Mouse (Mus musculus) retina, postnatal 1 day (tissue): Measurements from ENCODE around the gene Pou2f1.

ENCODE experiments used
- DNase-seq: peaks from one replicate; pipeline ENCODE4 v3.0.0-alpha.2; 2012

Gene Pou2f1

GRCm38 (mm10) chr1:165842170-165842569 is 160.3 kb downstream of the Pou2f1 start:
- no peak for DNase-seq

DNA sequence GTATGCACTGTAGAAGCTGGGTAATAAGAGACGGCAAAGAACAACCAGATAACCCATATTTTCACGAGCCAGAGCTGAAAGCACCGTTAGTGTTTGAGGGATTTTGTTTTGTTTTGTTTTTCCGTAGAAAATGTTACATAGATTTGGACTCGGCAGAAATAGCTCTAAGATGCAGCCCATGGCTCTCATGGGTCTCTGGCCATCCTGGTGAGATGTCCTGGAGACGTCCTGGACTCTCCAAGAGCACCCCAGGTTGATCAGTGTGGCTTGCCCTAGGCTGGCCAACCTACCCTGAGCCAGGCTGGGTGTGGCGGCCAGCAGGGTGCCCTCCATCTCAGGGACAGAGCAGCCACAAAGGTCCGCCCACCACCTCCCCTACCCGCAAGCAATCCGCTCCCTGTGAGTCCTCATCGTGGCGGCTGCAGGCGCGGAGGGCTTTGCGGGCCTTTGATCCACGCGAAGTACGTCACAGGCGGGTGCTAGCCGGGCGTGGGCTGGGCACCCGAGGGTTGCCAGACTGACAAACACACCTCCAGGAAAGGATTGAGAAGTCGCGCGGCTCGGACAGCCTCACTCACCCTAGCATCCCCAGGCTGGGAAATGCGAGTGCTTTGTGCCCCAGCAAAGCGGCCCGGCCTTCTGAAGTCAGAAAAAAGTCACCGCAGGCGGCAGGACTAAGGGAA is 161.8 kb downstream of the Pou2f1 start:
- DNase-seq, result peak; percentile 64

GRCm38 (mm10) chr1:165839201-165839600 is 163.3 kb downstream of the Pou2f1 start:
- peak; percentile 71 for DNase-seq

GRCm38 (mm10) chr1:165837546-165837945 is 164.9 kb downstream of the Pou2f1 start:
- no peak for DNase-seq

- no peak for DNase-seq
Measured at GRCm38 (mm10) chr1:165836461-165836860, 166.0 kb downstream of the Pou2f1 start.

DNA sequence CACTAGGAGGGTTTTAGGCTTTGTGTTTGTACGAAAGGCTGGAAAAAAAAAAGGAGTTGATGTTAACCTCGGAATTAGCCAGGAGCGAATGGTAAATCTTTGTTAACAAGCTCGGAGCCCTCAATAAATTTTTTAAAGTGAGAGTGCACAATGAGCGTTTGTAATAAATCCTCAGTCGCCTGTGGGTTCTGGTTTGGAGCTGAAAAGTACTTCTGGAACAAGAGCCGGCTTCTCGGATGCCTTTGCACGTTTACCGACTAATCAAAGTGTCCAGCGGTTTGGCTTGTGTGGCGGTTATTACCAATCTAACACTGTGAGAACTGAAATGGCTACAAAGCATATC is 167.9 kb downstream of the Pou2f1 start:
- DNase-seq, result no peak

DNA sequence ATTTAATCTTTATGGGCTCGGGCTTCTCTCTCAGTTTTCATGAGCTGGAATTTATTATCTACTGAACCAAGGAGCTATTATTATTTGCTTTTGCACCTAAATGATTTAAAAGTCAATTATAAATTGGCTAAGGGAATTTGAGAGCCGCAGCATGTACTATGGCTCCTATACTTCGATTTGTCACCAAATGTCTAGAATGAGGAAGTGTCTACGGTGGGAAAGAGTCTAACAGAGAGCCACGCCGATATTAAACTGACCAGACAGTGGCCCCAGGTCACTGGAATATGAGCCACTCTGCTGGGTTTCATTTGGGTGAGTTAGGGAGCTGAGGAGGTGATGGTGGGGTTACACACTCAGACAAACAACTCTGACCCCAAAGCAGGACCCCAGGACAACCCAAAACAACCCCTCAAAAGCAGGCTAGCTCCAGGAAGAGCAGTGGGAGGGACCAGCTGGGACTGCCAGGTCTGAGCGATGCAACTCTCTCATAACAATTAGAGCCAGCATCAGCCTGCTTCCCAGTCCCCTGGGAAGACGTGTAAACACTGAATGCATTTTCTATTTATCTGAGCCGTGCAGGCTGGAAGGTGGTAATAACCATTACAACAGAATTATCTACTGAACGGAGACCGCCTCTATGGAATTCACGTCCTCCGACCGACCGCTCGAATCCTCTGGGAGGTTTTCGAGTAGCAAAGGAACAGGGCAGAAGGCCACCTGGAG is 168.4 kb downstream of the Pou2f1 start:
- no peak for DNase-seq

DNA sequence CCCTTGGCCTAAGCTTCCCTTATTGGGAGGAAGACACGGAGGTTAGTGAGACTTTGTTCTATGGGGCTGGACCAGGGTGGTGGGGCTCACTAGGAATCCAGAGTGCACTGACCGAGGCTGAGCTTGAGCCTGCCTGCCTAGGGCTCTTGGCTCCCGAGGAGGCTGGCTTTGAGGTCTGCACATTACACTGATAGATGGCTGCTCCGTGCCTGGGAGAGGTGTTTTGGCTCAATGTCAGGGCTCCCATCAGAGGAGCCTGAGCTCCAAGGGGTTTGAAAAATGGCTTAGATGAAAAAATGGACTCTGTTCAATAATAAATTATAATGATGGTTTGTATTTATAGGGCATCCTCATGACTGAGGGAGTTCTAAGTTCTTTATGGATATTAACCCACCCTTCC is 169.2 kb downstream of the Pou2f1 start:
- DNase-seq, result no peak

GRCm38 (mm10) chr1:165829890-165830289 is 172.6 kb downstream of the Pou2f1 start:
- no peak for DNase-seq

DNA sequence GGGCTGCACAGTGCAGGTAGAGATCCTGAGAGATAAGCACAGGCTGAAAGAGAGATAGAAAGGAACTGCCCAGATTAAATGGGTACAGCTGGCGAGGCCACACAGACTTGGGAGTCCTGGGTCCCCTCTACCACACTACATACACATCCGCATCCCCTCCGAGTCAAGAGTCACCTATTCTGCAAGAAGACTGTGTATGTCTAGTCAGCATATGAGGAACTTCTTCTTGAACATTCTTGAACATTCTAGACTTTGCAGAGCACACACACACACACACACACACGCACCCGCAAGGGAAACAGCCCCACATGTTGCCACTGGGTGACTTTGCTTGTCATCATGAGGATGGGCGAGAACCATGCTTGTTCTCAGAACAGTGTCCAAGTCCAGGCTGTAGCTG is 173.9 kb downstream of the Pou2f1 start:
- no peak for DNase-seq

GRCm38 (mm10) chr1:165828173-165828572 is 174.3 kb downstream of the Pou2f1 start:
- DNase-seq, result no peak

DNA sequence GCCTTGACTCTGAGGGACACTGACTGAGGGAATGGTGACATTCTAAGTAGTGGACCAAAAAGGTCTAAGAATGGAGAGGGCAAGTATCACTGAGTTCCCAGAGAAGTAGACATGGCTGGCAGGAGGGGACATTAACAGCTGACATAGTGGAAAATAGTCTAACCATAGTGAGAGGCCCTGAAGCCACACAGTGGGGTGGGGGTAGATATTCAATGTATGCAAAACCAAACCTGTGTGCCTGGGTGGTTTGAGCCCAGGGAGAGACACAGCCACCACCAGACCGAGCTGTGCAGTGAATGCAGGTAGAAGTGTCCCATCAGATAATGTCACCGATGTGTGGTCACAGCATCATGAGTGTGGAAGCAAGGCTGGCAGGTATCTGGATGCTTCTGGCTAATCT is 180.4 kb downstream of the Pou2f1 start:
- no peak for DNase-seq

GRCm38 (mm10) chr1:165819147-165819546 is 183.3 kb downstream of the Pou2f1 start:
- no peak for DNase-seq

GRCm38 (mm10) chr1:165818145-165818860 is 184.2 kb downstream of the Pou2f1 start:
- peak; percentile 63 for DNase-seq

DNA sequence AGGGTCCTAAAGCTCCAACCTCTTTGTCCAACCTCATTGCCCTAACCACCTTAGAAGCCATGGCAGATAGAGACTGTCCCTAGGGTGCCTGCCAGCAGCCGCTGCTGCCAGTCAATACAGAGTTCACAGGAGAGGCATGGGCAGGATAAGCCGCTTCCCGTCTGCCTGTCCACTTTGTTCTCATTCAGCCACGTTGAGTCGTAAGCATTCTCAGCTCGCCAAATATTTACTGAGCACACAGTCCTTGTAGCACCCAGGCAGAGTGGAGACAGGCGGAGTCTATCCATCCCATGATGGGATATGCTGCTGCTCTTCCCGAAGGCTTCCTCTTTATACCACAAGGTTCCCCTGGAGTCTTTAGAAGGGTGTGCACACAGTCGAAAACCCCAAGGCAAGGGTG is 185.2 kb downstream of the Pou2f1 start:
- DNase-seq, result no peak

GRCm38 (mm10) chr1:165816391-165816790 is 186.1 kb downstream of the Pou2f1 start:
- no peak for DNase-seq
